Mouse (Mus musculus): ENCODE measurements around the gene Ampd2. TPM values are rescaled to one million over a fixed set of nuclear protein-coding genes. Genes with fewer than 3 reads are reported as not detected.

Ampd2 gene
- polyA plus RNA-seq, 1 experiment from 2014 or later: 11.6 TPM

DNA sequence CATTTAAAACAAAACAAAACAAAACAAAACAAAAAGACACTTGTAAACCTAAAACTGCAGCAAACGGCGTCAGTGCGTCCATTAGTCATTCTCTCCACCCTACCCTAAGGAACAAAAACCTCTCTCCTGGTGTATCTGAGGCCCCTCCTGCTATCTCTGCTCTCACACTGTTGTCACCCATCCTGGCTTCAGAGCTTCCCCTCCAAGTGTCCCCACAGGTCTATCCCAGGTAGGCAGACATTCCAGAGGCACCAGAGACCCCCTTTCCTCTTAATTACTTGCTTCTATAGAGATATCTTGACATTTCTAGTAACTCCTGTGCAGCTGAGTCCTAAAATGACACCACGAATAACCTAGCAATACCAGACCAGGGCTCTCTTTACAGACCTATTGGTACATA is 42.9 kb upstream of the Ampd2 start:
- Histone ChIP-seq H3K27me3 (replicated peaks; ENCODE audit: insufficient read depth, low read length) (no peaks in the 10 kb centered on the region), H3K9ac (replicated peaks; ENCODE audit: low read depth) (no peak overlapping the region), H3K4me1 (ENCODE audit: insufficient read depth, low read depth, low read length) (peaks cover 9% of the 10 kb centered on the region; the same call in 1 of the 2 replicates), H3K36me3 (ENCODE audit: insufficient read depth, low read length) (no peaks in the 10 kb centered on the region), H3K27ac (ENCODE audit: low read length) (no peak overlapping the region), H3K9me3 (ENCODE audit: low read length) (no peaks in the 10 kb centered on the region), H3K4me2 (replicated peaks; ENCODE audit: low read depth, low read length) (no peak overlapping the region), H3K4me3 (ENCODE audit: low read depth, low read length) (no peak overlapping the region)
- WGBS: 87% methylated on average over 4 of the region's 4 CpGs
- TF ChIP-seq CTCF (IDR thresholded peaks at IDR 0.05) (no peak), EP300 (IDR thresholded peaks at IDR 0.05) (no peak)
- DNase-seq (ENCODE audit: low spot score) (no peak), ATAC-seq (no peak)

DNA sequence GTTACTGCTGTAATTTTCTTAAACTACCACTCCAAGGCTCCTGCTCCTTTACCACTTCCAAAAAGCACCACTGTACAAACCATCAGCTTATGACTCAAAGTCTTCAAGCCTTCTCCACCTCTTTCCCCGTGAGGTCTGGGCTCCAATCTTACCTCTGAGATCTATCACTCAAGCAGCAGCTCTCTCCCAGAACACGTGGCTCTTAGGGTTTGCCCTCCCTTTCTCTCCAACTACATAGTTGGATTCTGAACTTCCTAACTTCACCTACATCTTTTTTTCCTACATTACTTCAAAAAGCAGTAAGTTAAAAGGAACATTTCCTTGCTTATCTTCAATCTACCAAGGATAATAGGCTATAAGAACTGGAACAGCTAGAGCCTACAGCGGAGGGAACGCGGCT is 42.1 kb upstream of the Ampd2 start:
- H3K4me2 ChIP-seq (replicated peaks; ENCODE audit: low read depth, low read length): no peak overlapping the region
- H3K9me3 ChIP-seq (ENCODE audit: low read length): no peaks in the 10 kb centered on the region
- 64% methylated on average over 5 of the region's 5 CpGs for WGBS
- no peak overlapping the region for H3K9ac ChIP-seq (replicated peaks; ENCODE audit: low read depth)
- peaks cover 9% of the 10 kb centered on the region; the same call in 1 of the 2 replicates for H3K4me1 ChIP-seq (ENCODE audit: insufficient read depth, low read depth, low read length)
- no peaks in the 10 kb centered on the region for H3K36me3 ChIP-seq (ENCODE audit: insufficient read depth, low read length)
- H3K27ac ChIP-seq (ENCODE audit: low read length): no peak overlapping the region
- DNase-seq (ENCODE audit: low spot score) (no peak), ATAC-seq (no peak)
- H3K4me3 ChIP-seq (ENCODE audit: low read depth, low read length): no peak overlapping the region
- no peaks in the 10 kb centered on the region for H3K27me3 ChIP-seq (replicated peaks; ENCODE audit: insufficient read depth, low read length)
- TF ChIP-seq CTCF (IDR thresholded peaks at IDR 0.05): no peak
- TF ChIP-seq EP300 (IDR thresholded peaks at IDR 0.05): no peak

DNA sequence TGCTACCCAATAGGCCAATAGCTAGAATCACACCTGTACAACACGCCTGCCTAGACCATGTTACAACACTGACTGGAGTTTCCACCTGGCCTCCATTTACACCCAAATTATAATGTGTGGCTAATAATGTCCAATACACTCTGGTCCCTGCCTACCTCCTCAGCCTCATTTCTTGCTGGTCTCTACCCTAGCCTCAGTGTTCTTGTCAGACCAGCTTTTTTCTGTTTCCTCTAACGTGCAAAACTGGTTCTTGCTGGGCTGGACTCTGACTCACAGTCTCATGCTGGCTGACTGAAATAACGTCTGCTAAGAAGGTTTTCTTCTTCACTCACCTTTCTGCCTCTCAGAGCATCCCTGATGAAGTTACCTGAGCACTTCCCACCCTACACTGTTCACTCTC is 39.9 kb upstream of the Ampd2 start:
- no peak for TF ChIP-seq CTCF (IDR thresholded peaks at IDR 0.05)
- Histone ChIP-seq H3K36me3 (ENCODE audit: insufficient read depth, low read length) (no peaks in the 10 kb centered on the region), H3K27ac (ENCODE audit: low read length) (no peak overlapping the region), H3K4me3 (ENCODE audit: low read depth, low read length) (no peak overlapping the region), H3K27me3 (replicated peaks; ENCODE audit: insufficient read depth, low read length) (no peaks in the 10 kb centered on the region), H3K9ac (replicated peaks; ENCODE audit: low read depth) (no peak overlapping the region), H3K4me1 (ENCODE audit: insufficient read depth, low read depth, low read length) (no peaks in the 10 kb centered on the region; the same call in 1 of the 2 replicates), H3K9me3 (ENCODE audit: low read length) (no peaks in the 10 kb centered on the region), H3K4me2 (replicated peaks; ENCODE audit: low read depth, low read length) (no peak overlapping the region)
- DNase-seq (ENCODE audit: low spot score) (no peak), ATAC-seq (no peak)
- WGBS: 70% methylated on average over 3 of the region's 3 CpGs

DNA sequence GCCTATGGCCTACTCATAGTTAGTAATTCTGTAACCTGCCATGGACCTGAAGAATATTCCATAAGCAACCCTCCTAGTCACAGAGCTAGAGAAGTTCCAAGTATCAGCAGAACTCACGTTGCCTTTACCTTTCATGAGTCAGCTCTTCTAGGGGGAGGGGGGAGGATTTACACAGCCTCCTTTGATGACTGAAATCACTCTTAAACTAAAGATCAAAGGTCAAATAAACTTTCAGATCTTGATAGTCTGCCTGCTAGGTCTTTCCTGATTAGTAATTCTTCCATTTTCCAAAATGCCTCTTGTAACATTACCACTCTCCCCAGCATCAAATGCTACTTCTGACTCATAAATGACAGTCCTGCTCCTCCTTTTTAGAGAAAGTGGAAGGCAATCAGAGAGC is 37.7 kb upstream of the Ampd2 start:
- Histone ChIP-seq H3K9me3 (ENCODE audit: low read length) (no peaks in the 10 kb centered on the region), H3K27me3 (replicated peaks; ENCODE audit: insufficient read depth, low read length) (no peaks in the 10 kb centered on the region), H3K4me2 (replicated peaks; ENCODE audit: low read depth, low read length) (no peak overlapping the region), H3K4me1 (ENCODE audit: insufficient read depth, low read depth, low read length) (no peaks in the 10 kb centered on the region; the same call in 1 of the 2 replicates), H3K27ac (ENCODE audit: low read length) (no peak overlapping the region), H3K36me3 (ENCODE audit: insufficient read depth, low read length) (no peaks in the 10 kb centered on the region), H3K4me3 (ENCODE audit: low read depth, low read length) (no peak overlapping the region), H3K9ac (replicated peaks; ENCODE audit: low read depth) (no peak overlapping the region)
- DNase-seq (ENCODE audit: low spot score): no peak
- no peak for ATAC-seq
- 29% methylated on average over 1 of the region's 1 CpGs for WGBS
- TF ChIP-seq EP300 (IDR thresholded peaks at IDR 0.05) (no peak), CTCF (IDR thresholded peaks at IDR 0.05) (no peak)

DNA sequence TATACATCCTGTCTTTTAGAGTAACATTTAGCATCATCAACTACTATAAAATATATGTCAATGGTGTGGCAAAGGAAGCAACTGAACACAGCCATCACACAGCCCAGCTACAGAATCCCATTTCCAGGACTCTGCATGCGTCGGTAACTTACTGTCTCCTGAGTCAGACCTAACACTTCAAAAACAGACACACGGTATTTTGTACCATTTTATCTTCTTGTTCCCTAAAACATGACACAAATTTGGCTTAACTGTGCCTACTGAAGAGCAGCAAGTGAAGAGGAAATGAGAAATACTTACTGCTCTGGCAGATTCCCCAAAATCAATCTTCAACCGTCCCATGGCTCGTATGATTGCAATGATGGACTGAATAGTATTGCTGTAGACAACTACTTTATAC is 36.8 kb upstream of the Ampd2 start:
- WGBS: 80% methylated on average over 5 of the region's 5 CpGs
- no peak for ATAC-seq
- H3K4me3 ChIP-seq (ENCODE audit: low read depth, low read length): no peak overlapping the region
- H3K4me2 ChIP-seq (replicated peaks; ENCODE audit: low read depth, low read length): no peak overlapping the region
- H3K4me1 ChIP-seq (ENCODE audit: insufficient read depth, low read depth, low read length): no peaks in the 10 kb centered on the region; the same call in 1 of the 2 replicates
- DNase-seq (ENCODE audit: low spot score): no peak
- H3K27ac ChIP-seq (ENCODE audit: low read length): no peak overlapping the region
- no peaks in the 10 kb centered on the region for H3K27me3 ChIP-seq (replicated peaks; ENCODE audit: insufficient read depth, low read length)
- H3K36me3 ChIP-seq (ENCODE audit: insufficient read depth, low read length): 0 out of 2 replicates have a peak, but pooled peaks cover 3% of the 10 kb centered on the region
- H3K9me3 ChIP-seq (ENCODE audit: low read length): no peaks in the 10 kb centered on the region
- H3K9ac ChIP-seq (replicated peaks; ENCODE audit: low read depth): no peak overlapping the region
- TF ChIP-seq CTCF (IDR thresholded peaks at IDR 0.05): no peak
- no peak for TF ChIP-seq EP300 (IDR thresholded peaks at IDR 0.05)

DNA sequence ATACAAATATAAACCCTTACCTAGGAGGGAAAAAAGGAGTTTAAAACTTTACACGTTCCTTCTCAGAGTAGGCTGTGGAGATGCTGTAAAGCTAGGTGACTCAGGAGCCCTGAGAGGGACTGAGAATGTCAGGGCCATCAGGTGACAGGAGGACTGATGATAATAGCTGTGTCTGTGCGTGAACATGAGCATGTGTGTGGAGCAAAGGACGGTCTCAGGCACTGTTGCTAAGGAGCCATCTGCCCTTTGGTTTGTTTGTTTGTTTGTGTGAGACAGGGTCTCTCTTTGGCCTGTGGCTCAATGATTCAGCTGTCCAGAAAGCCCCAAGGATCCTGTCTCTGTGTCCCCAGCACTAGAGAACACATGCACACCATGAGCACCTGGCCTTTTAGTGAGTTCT is 34.6 kb upstream of the Ampd2 start:
- no peak overlapping the region for H3K27ac ChIP-seq (ENCODE audit: low read length)
- no peak overlapping the region for H3K4me2 ChIP-seq (replicated peaks; ENCODE audit: low read depth, low read length)
- no peak for ATAC-seq
- H3K4me1 ChIP-seq (ENCODE audit: insufficient read depth, low read depth, low read length): no peaks in the 10 kb centered on the region
- H3K27me3 ChIP-seq (replicated peaks; ENCODE audit: insufficient read depth, low read length): no peaks in the 10 kb centered on the region
- WGBS: 78% methylated on average over 3 of the region's 3 CpGs
- DNase-seq (ENCODE audit: low spot score): no peak
- no peak overlapping the region for H3K4me3 ChIP-seq (ENCODE audit: low read depth, low read length)
- H3K9ac ChIP-seq (replicated peaks; ENCODE audit: low read depth): no peak overlapping the region
- TF ChIP-seq CTCF (IDR thresholded peaks at IDR 0.05): no peak
- no peak for TF ChIP-seq EP300 (IDR thresholded peaks at IDR 0.05)
- H3K36me3 ChIP-seq (ENCODE audit: insufficient read depth, low read length): 0 out of 2 replicates have a peak, but pooled peaks cover 8% of the 10 kb centered on the region
- no peaks in the 10 kb centered on the region for H3K9me3 ChIP-seq (ENCODE audit: low read length)

DNA sequence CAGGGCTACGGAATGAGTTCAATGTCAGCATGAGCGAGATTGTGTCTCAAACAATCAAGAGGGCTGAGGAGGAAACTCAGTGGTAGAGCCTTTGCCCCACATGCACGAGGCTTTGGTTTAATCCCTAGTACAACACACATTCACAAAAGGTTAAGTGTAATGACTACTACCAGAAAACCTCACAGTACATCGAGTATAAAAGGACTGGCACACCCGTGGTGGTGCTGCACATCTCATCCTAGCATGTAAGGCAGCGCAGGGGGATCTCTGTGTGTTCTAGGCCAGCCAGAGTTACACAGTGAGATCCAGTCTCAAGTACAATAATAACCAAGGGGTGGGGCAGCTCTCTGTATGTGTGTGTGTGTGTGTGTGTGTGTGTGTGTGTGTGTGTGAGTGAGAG is 31.0 kb upstream of the Ampd2 start:
- DNase-seq (ENCODE audit: low spot score): no peak
- H3K4me2 ChIP-seq (replicated peaks; ENCODE audit: low read depth, low read length): no peak overlapping the region
- H3K27ac ChIP-seq (ENCODE audit: low read length): no peak overlapping the region
- H3K9ac ChIP-seq (replicated peaks; ENCODE audit: low read depth): no peak overlapping the region
- WGBS: 89% methylated on average over 6 of the region's 6 CpGs
- H3K4me1 ChIP-seq (ENCODE audit: insufficient read depth, low read depth, low read length): no peaks in the 10 kb centered on the region
- ATAC-seq: no peak
- H3K4me3 ChIP-seq (ENCODE audit: low read depth, low read length): no peak overlapping the region
- peaks cover 16% of the 10 kb centered on the region; the same call in 1 of the 2 replicates for H3K36me3 ChIP-seq (ENCODE audit: insufficient read depth, low read length)
- H3K9me3 ChIP-seq (ENCODE audit: low read length): no peaks in the 10 kb centered on the region
- TF ChIP-seq CTCF (IDR thresholded peaks at IDR 0.05) (no peak), EP300 (IDR thresholded peaks at IDR 0.05) (no peak)
- H3K27me3 ChIP-seq (replicated peaks; ENCODE audit: insufficient read depth, low read length): no peaks in the 10 kb centered on the region
